Mouse (Mus musculus) limb, embryonic 11.5 days (tissue): ENCODE measurements around the gene Ivns1abp. TPM values are rescaled to one million over a fixed set of nuclear protein-coding genes. Genes with fewer than 3 reads are reported as not detected.
"Not testable (repeated sequence)": the region's sequence is repeated elsewhere in the genome, so short reads cannot be mapped to it uniquely, and the experiment has no call there.

Experiments used
- ATAC-seq: fragments of 200-750 bp; cut with Nextera tagmentation; 2 replicates; pipeline ENCODE4 v1.8.0; 2017; ENCODE audit warnings: low read depth; ENCODE audit not compliant: insufficient number of reproducible peaks, low FRiP score, low TSS enrichment
- DNase-seq: peaks from one replicate; pipeline ENCODE4 v3.0.0-alpha.2; 2015; ENCODE audit warnings: low spot score
- H3K27ac ChIP-seq: fragments of 300-500 bp; sonication (generic); replicated peaks from 2 replicates; pipeline ENCODE4 v1.5.1; 2014; ENCODE audit warnings: low read depth, mild to moderate bottlenecking, low read length
- H3K27me3 ChIP-seq: fragments of 300-500 bp; sonication (generic); 2 replicates; pipeline ENCODE4 v1.6.1; 2014; ENCODE audit warnings: mild to moderate bottlenecking, low read length, mixed read lengths; ENCODE audit not compliant: control insufficient read depth, insufficient read depth
- H3K36me3 ChIP-seq: fragments of 300-500 bp; sonication (generic); 2 replicates; pipeline ENCODE4 v1.6.1; 2014; ENCODE audit warnings: mild to moderate bottlenecking, low read length, moderate library complexity, mixed read lengths; ENCODE audit not compliant: control insufficient read depth, insufficient read depth
- H3K4me1 ChIP-seq: fragments of 300-500 bp; sonication (generic); 2 replicates; pipeline ENCODE4 v1.6.1; 2014; ENCODE audit warnings: low read length, mixed read lengths; ENCODE audit not compliant: control insufficient read depth, insufficient read depth
- H3K4me2 ChIP-seq: fragments of 300-500 bp; sonication (generic); 2 replicates; pipeline ENCODE4 v1.6.1; 2014; ENCODE audit warnings: low read depth, mild to moderate bottlenecking, moderate library complexity; ENCODE audit not compliant: severe bottlenecking
- H3K4me3 ChIP-seq: fragments of 300-500 bp; sonication (generic); 2 replicates; pipeline ENCODE4 v1.5.1; 2014; ENCODE audit warnings: low read depth, low read length
- H3K9ac ChIP-seq: fragments of 300-500 bp; sonication (generic); 2 replicates; pipeline ENCODE4 v1.6.1; 2014; ENCODE audit warnings: mild to moderate bottlenecking, low read length
- H3K9me3 ChIP-seq: fragments of 300-500 bp; sonication (generic); 2 replicates; pipeline ENCODE4 v1.6.1; 2016; ENCODE audit warnings: low read length; ENCODE audit not compliant: control insufficient read depth
- WGBS: fragments of 180-500 bp; shearing (Covaris S2); extraction: QIAGEN DNeasy Blood & Tissue Kit; methylation state at CpG from one replicate; pipeline ENCODE4 v1.1.7; 2014; 5-methylcytosine and 5-hydroxymethylcytosine counted together
- polyA plus RNA-seq: library from polyadenylated mRNA; unstranded; fragments of >200 nt; fragmentation: Nextera tagmentation; extraction: Ambion mirVana; gene quantifications from 2 replicates; pipeline ENCODE4 v1.2.1, GENCODE M21; 2014

Gene Ivns1abp
- polyA plus RNA-seq: 356 and 387 TPM in 2 replicates

GRCm38 (mm10) chr1:151344283-151345108 lies at the start of gene Ivns1abp:
TSS of gene Ivns1abp (plus strand) at chr1:151344477.
- H3K9me3 ChIP-seq: no peaks in the 10 kb centered on the region
- H3K36me3 ChIP-seq: no peaks in the 10 kb centered on the region
- H3K27ac ChIP-seq: peak within 1 kb of the TSS; percentile 89
- WGBS: under 1% methylated on average over 56 of the region's 104 CpGs
- peak within 1 kb of the TSS; percentile 93 for H3K4me3 ChIP-seq
- peaks cover 15% of the 10 kb centered on the region for H3K4me1 ChIP-seq
- DNase-seq (peak; percentile 98), ATAC-seq (peak; percentile 94)
- H3K27me3 ChIP-seq: no peaks in the 10 kb centered on the region
- peak within 1 kb of the TSS; percentile 89 for H3K9ac ChIP-seq
- peak within 1 kb of the TSS; percentile 49 for H3K4me2 ChIP-seq

DNA sequence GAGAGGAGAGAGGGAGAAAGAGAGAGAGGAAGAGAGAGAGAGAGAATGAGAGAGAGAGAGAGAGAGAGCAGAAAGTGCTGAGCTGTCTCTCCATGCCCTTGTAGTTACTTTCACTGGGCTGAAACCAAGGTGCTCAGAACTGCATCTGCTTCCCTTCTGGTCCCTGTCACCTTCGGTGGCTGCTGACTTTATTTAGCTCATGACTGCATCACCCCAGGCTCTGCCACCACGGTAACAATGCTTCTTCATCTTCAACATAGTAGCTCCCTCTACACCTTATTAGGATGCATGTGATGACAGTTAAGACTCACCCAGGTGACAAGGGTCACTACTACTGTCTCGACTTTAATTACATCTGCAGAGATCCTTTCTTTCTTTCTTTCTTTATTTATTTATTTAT lies 48.8 kb upstream of the Ivns1abp start:
- DNase-seq (no peak), ATAC-seq (no peak)
- Histone ChIP-seq H3K4me2 (no peak overlapping the region), H3K9ac (no peak overlapping the region), H3K4me3 (no peak overlapping the region), H3K4me1 (no peaks in the 10 kb centered on the region), H3K9me3 (no peaks in the 10 kb centered on the region), H3K27ac (no peak overlapping the region), H3K27me3 (no peaks in the 10 kb centered on the region), H3K36me3 (no peaks in the 10 kb centered on the region)
- WGBS: 73% methylated on average over 3 of the region's 3 CpGs

DNA sequence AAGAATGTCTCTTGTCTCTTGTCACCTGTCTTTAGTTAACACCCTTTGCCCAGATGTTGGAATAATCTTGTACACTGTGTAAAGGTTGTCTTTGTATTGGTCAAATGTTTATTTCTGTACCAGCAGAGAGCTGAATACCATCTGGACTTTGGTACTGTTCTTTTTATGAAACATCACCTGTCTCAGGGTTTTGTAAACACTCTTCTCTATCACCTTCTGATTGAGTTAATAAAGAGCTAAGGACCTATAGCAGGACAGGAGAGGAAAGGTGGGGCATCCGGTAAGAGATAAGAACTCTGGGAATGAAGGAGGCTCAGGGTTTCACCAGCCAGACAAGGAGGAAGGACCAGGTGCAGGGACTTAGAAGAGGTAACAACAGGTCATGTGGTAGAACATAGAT lies 47.7 kb upstream of the Ivns1abp start:
- Histone ChIP-seq H3K27ac (no peak overlapping the region), H3K4me2 (no peak overlapping the region), H3K27me3 (no peaks in the 10 kb centered on the region), H3K4me3 (no peak overlapping the region), H3K9ac (no peak overlapping the region), H3K9me3 (no peaks in the 10 kb centered on the region), H3K36me3 (no peaks in the 10 kb centered on the region), H3K4me1 (no peaks in the 10 kb centered on the region)
- ATAC-seq: no peak
- DNase-seq: no peak
- WGBS: 93% methylated on average over 1 of the region's 1 CpGs

DNA sequence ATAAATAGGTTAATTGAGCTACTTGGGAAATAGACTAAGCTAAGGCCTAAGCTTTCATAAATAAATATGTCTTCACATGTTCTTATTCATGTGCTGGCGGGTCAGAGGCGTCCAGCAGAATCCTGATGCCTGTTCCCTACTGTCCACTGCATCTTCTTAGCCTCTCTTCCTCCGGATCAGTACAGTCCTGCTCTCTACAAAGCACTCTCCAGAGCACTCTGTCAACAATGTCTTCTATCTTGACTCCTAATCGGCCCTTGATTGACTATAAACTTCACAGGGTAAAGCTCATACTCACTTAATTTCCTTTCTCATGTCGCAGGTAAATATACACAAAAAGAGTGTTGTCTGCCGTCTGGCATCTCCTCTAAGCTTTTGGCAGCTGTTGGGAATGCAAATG lies 47.3 kb upstream of the Ivns1abp start:
- ATAC-seq: no peak
- DNase-seq: no peak
- H3K4me2 ChIP-seq: no peak overlapping the region
- H3K9ac ChIP-seq: no peak overlapping the region
- H3K27ac ChIP-seq: no peak overlapping the region
- no peaks in the 10 kb centered on the region for H3K27me3 ChIP-seq
- no peaks in the 10 kb centered on the region for H3K36me3 ChIP-seq
- WGBS: 81% methylated on average over 6 of the region's 6 CpGs
- H3K4me3 ChIP-seq: no peak overlapping the region
- no peaks in the 10 kb centered on the region for H3K9me3 ChIP-seq
- H3K4me1 ChIP-seq: no peaks in the 10 kb centered on the region

DNA sequence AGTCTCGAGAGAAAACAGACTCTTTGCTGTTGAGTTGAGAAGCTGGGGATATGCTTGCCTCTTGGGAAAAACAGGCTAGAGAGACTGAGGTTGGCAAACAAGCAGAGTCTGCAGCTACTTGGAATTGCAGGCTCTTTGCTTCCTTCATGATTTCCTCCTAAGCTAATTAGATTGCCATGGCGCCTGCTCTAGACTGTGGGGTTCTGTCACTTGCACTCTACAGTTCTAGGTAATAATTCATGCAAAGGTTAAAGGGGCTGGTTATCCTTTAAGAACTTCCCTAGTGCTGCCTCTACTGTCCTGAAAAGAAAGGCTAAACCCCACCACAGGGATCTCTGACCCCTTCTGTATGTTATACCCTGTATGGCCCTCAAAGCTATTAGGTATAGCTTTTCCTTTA lies 46.7 kb upstream of the Ivns1abp start:
- Histone ChIP-seq H3K4me2 (no peak overlapping the region), H3K4me3 (no peak overlapping the region), H3K36me3 (no peaks in the 10 kb centered on the region), H3K27ac (no peak overlapping the region), H3K9me3 (no peaks in the 10 kb centered on the region), H3K27me3 (no peaks in the 10 kb centered on the region), H3K4me1 (no peaks in the 10 kb centered on the region), H3K9ac (no peak overlapping the region)
- 86% methylated on average over 2 of the region's 2 CpGs for WGBS
- no peak for DNase-seq
- ATAC-seq: no peak

GRCm38 (mm10) chr1:151301456-151301855 lies 42.8 kb upstream of the Ivns1abp start:
- Histone ChIP-seq H3K9me3 (no peaks in the 10 kb centered on the region), H3K4me2 (no peak overlapping the region), H3K27ac (no peak overlapping the region), H3K4me3 (no peak overlapping the region), H3K27me3 (no peaks in the 10 kb centered on the region), H3K9ac (no peak overlapping the region), H3K4me1 (no peaks in the 10 kb centered on the region), H3K36me3 (no peaks in the 10 kb centered on the region)
- DNase-seq: no peak
- no peak for ATAC-seq
- WGBS: 73% methylated on average over 6 of the region's 6 CpGs

DNA sequence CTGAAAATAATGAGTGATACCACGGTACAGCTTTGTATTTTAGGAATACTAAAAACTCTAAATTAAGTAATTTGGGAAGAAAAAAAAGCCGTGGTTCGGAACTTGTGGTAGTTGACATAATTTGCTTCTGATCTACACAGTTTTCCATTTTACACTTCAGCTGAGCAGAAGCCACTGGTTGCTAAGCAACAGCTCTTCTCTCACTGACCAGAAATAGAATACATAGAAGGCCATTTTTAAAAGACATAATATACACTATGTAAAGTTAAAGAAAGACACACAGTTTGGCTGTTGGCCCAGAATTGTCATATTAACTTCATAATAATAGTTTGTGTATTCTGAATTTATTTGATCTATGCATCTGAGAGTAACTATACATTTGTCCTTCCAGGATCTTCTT lies 42.4 kb upstream of the Ivns1abp start:
- Histone ChIP-seq H3K9ac (no peak overlapping the region), H3K27me3 (no peaks in the 10 kb centered on the region), H3K4me3 (no peak overlapping the region), H3K9me3 (no peaks in the 10 kb centered on the region), H3K36me3 (no peaks in the 10 kb centered on the region), H3K4me1 (no peaks in the 10 kb centered on the region), H3K4me2 (no peak overlapping the region), H3K27ac (no peak overlapping the region)
- 75% methylated on average over 3 of the region's 3 CpGs for WGBS
- ATAC-seq: no peak
- DNase-seq: no peak

DNA sequence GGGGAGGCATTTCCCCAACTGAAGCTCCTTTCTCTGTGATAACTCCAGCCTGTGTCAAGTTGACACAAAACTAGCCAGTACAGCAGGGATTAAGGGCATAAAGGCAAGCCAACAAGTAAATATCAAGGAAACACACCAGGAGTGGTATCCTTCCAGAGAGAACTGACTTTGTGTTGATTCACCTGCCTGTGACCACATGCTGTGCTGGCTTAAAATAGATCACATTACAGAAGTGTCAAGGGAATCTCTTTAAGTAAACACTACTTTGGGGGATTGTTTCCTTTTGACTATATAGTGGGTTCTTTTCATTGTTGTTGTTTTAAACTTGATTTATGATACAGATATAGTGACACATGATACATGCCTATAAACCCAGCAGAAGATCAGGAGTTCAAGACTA lies 41.0 kb upstream of the Ivns1abp start:
- no peaks in the 10 kb centered on the region for H3K36me3 ChIP-seq
- H3K9ac ChIP-seq: no peak overlapping the region
- ATAC-seq (no peak), DNase-seq (no peak)
- H3K4me2 ChIP-seq: no peak overlapping the region
- no peak overlapping the region for H3K27ac ChIP-seq
- H3K4me1 ChIP-seq: no peaks in the 10 kb centered on the region
- no peak overlapping the region for H3K4me3 ChIP-seq
- no peaks in the 10 kb centered on the region for H3K27me3 ChIP-seq
- no peaks in the 10 kb centered on the region for H3K9me3 ChIP-seq

GRCm38 (mm10) chr1:151305001-151305400 lies 39.3 kb upstream of the Ivns1abp start:
- not testable (repeated sequence) for H3K4me2 ChIP-seq, H3K9me3 ChIP-seq, H3K27me3 ChIP-seq, H3K4me3 ChIP-seq, H3K9ac ChIP-seq, ATAC-seq, H3K36me3 ChIP-seq, H3K4me1 ChIP-seq, H3K27ac ChIP-seq, DNase-seq
- 93% methylated on average over 3 of the region's 3 CpGs for WGBS
